Mouse (Mus musculus) heart, embryonic 15.5 days (tissue): ENCODE results near the gene Pprc1. TPM values are rescaled to one million over a fixed set of nuclear protein-coding genes. Genes with fewer than 3 reads are reported as not detected.

Experiments used
- polyA plus RNA-seq: library from polyadenylated mRNA; unstranded; fragments of >200 nt; fragmentation: Nextera tagmentation; extraction: Ambion mirVana; gene quantifications from 2 replicates; pipeline ENCODE4 v1.2.1, GENCODE M21; 2015

The Pprc1 gene
- polyA plus RNA-seq, 1 experiment from 2014 or later: 17.7 TPM

Other genes starting within 250 kb of the Pprc1 start
- gene Kcnip2, start 228.8 kb upstream of the Pprc1 start, polyA plus RNA-seq: 6.9 and 10.0 TPM in 2 replicates
- 12.2 and 15.3 TPM in 2 replicates for gene Armh3, start 46.4 kb upstream of the Pprc1 start, polyA plus RNA-seq
- 6.5 and 7.5 TPM in 2 replicates for gene Hps6, start 41.4 kb upstream of the Pprc1 start, polyA plus RNA-seq
- gene Ldb1, start 328 bp downstream of the Pprc1 start, polyA plus RNA-seq: 64.5 and 78.7 TPM in 2 replicates
- 37.0 and 46.9 TPM in 2 replicates for gene Nolc1, start 31.0 kb downstream of the Pprc1 start, polyA plus RNA-seq
- not detected in 2 replicates for gene Elovl3, start 87.0 kb downstream of the Pprc1 start, polyA plus RNA-seq
- gene Pitx3, start 103.4 kb downstream of the Pprc1 start, polyA plus RNA-seq: 0.39 and 0.48 TPM in 2 replicates
- 41.2 and 48.2 TPM in 2 replicates for gene Gbf1, start 107.6 kb downstream of the Pprc1 start, polyA plus RNA-seq